Mouse (Mus musculus) naive thymus-derived CD4-positive, alpha-beta T cell, adult 2 months (primary cell): ENCODE measurements at regions not wholly inside any gene's neighbourhood (a gene's known extent, or its start where the extent isn't known, plus 50 kb on each side); places are given as distances from the start of the nearest gene placed in this dataset.

Source experiments
- DNase-seq: peaks from one replicate; pipeline ENCODE4 v3.0.0-alpha.2; 2011; ENCODE audit warnings: low read depth

GRCm38 (mm10) chr10:16742246-16742645, 980.8 kb upstream of the Cited2 start:
- no peak for DNase-seq

GRCm38 (mm10) chr10:16751546-16751945, 971.5 kb upstream of the Cited2 start:
- no peak for DNase-seq

- no peak for DNase-seq
Observed at GRCm38 (mm10) chr10:16789641-16790243, 933.3 kb upstream of the Cited2 start.

- no peak for DNase-seq
Observed at GRCm38 (mm10) chr10:16803978-16804377, 919.0 kb upstream of the Cited2 start.

- no peak for DNase-seq
Observed at GRCm38 (mm10) chr10:16810716-16811115, 912.3 kb upstream of the Cited2 start.

GRCm38 (mm10) chr10:16814013-16814412, 909.0 kb upstream of the Cited2 start:
- no peak for DNase-seq

- no peak for DNase-seq
Observed at GRCm38 (mm10) chr10:16861534-16861933, 861.5 kb upstream of the Cited2 start.

GRCm38 (mm10) chr10:16866914-16867313, 856.1 kb upstream of the Cited2 start:
- no peak for DNase-seq

- no peak for DNase-seq
Observed at GRCm38 (mm10) chr10:16874131-16874530, 848.9 kb upstream of the Cited2 start.

- DNase-seq: no peak
Observed at GRCm38 (mm10) chr10:16878197-16878596, 844.8 kb upstream of the Cited2 start.

GRCm38 (mm10) chr10:16893316-16893715, 829.7 kb upstream of the Cited2 start:
- no peak for DNase-seq

GRCm38 (mm10) chr10:16895332-16895731, 827.7 kb upstream of the Cited2 start:
- DNase-seq: no peak

- no peak for DNase-seq
Observed at GRCm38 (mm10) chr10:16922888-16923287, 800.1 kb upstream of the Cited2 start.

GRCm38 (mm10) chr10:16923851-16924250, 799.2 kb upstream of the Cited2 start:
- no peak for DNase-seq

- no peak for DNase-seq
Observed at GRCm38 (mm10) chr10:16937705-16938104, 785.3 kb upstream of the Cited2 start.

GRCm38 (mm10) chr10:16951636-16952035, 771.4 kb upstream of the Cited2 start:
- no peak for DNase-seq

GRCm38 (mm10) chr10:16960971-16961370, 762.0 kb upstream of the Cited2 start:
- DNase-seq: no peak

- no peak for DNase-seq
Observed at GRCm38 (mm10) chr10:16962463-16962862, 760.6 kb upstream of the Cited2 start.

GRCm38 (mm10) chr10:16978770-16979169, 744.2 kb upstream of the Cited2 start:
- DNase-seq: no peak

GRCm38 (mm10) chr10:16990227-16990626, 732.8 kb upstream of the Cited2 start:
- DNase-seq: no peak

- no peak for DNase-seq
Observed at GRCm38 (mm10) chr10:16993789-16994188, 729.2 kb upstream of the Cited2 start.

- no peak for DNase-seq
Observed at GRCm38 (mm10) chr10:16994526-16994925, 728.5 kb upstream of the Cited2 start.

GRCm38 (mm10) chr10:16995010-16995409, 728.0 kb upstream of the Cited2 start:
- DNase-seq: no peak

- no peak for DNase-seq
Observed at GRCm38 (mm10) chr10:16996820-16997466, 726.1 kb upstream of the Cited2 start.
